Mouse (Mus musculus) heart, embryonic 11.5 days (tissue): ENCODE results near the gene Washc1. TPM values are rescaled to one million over a fixed set of nuclear protein-coding genes. Genes with fewer than 3 reads are reported as not detected.

Experiments
- ATAC-seq: fragments of 200-750 bp; cut with Nextera tagmentation; replicated peaks from 2 replicates; pipeline ENCODE4 v1.8.0; 2017; ENCODE audit warnings: moderate library complexity; ENCODE audit not compliant: insufficient number of reproducible peaks, low FRiP score, low TSS enrichment
- H3K27ac ChIP-seq: fragments of 300-500 bp; sonication (generic); 2 replicates; pipeline ENCODE4 v1.5.1; 2014; ENCODE audit warnings: mild to moderate bottlenecking, low read depth, low read length
- H3K27me3 ChIP-seq: fragments of 300-500 bp; sonication (generic); 2 replicates; pipeline ENCODE4 v1.6.1; 2014; ENCODE audit warnings: mild to moderate bottlenecking, low read length, mixed read lengths; ENCODE audit not compliant: control insufficient read depth, insufficient read depth
- H3K36me3 ChIP-seq: fragments of 300-500 bp; sonication (generic); 2 replicates; pipeline ENCODE4 v1.6.1; 2014; ENCODE audit warnings: mild to moderate bottlenecking, low read length, moderate library complexity, mixed read lengths; ENCODE audit not compliant: control insufficient read depth, insufficient read depth
- H3K4me1 ChIP-seq: fragments of 300-500 bp; sonication (generic); 2 replicates; pipeline ENCODE4 v1.6.1; 2014; ENCODE audit warnings: low read length; ENCODE audit not compliant: control insufficient read depth, insufficient read depth
- H3K4me2 ChIP-seq: fragments of 300-500 bp; sonication (generic); 2 replicates; pipeline ENCODE4 v1.6.1; 2014; ENCODE audit warnings: mild to moderate bottlenecking, moderate library complexity
- H3K4me3 ChIP-seq: fragments of 300-500 bp; sonication (generic); 2 replicates; pipeline ENCODE4 v1.5.1; 2014; ENCODE audit warnings: low read depth, low read length
- H3K9ac ChIP-seq: fragments of 300-500 bp; sonication (generic); 2 replicates; pipeline ENCODE4 v1.6.1; 2014; ENCODE audit warnings: mild to moderate bottlenecking, low read depth, low read length, moderate library complexity
- H3K9me3 ChIP-seq: fragments of 300-500 bp; sonication (generic); replicated peaks from 2 replicates; pipeline ENCODE4 v1.6.1; 2016; ENCODE audit warnings: low read length; ENCODE audit not compliant: control insufficient read depth
- WGBS: fragments of 180-500 bp; shearing (Covaris S2); extraction: QIAGEN DNeasy Blood & Tissue Kit; methylation state at CpG from one replicate; pipeline ENCODE4 v1.1.7; 2014; ENCODE audit not compliant: insufficient replicate concordance; 5-methylcytosine and 5-hydroxymethylcytosine counted together
- polyA plus RNA-seq: library from polyadenylated mRNA; unstranded; fragments of >200 nt; fragmentation: Nextera tagmentation; extraction: Ambion mirVana; gene quantifications from 2 replicates; pipeline ENCODE4 v1.2.1, GENCODE M21; 2014

Gene Washc1
- polyA plus RNA-seq, 1 experiment from 2014 or later, result 27.9 TPM

- no peaks in the 10 kb centered on the region for H3K27me3 ChIP-seq
- H3K36me3 ChIP-seq, result peaks cover 31% of the 10 kb centered on the region
- ATAC-seq, result no peak
- 32% methylated on average over 1 of the region's 1 CpGs for WGBS
- H3K4me2 ChIP-seq, result no peak overlapping the region
- H3K4me1 ChIP-seq, result no peaks in the 10 kb centered on the region
- no peaks in the 10 kb centered on the region for H3K9me3 ChIP-seq
- H3K4me3 ChIP-seq, result no peak overlapping the region
- no peak overlapping the region for H3K27ac ChIP-seq
- H3K9ac ChIP-seq, result no peak overlapping the region
These were observed 26.9 kb upstream of the Washc1 start for GRCm38 (mm10) chr17:66084486-66084885.

- no peak overlapping the region for H3K4me3 ChIP-seq
- H3K9ac ChIP-seq, result no peak overlapping the region
- peaks cover 26% of the 10 kb centered on the region for H3K36me3 ChIP-seq
- H3K4me2 ChIP-seq, result no peak overlapping the region
- no peak for ATAC-seq
- H3K4me1 ChIP-seq, result no peaks in the 10 kb centered on the region
- H3K27me3 ChIP-seq, result no peaks in the 10 kb centered on the region
- H3K27ac ChIP-seq, result no peak overlapping the region
- no peaks in the 10 kb centered on the region for H3K9me3 ChIP-seq
- 97% methylated on average over 1 of the region's 1 CpGs for WGBS
These were observed 26.3 kb upstream of the Washc1 start for GRCm38 (mm10) chr17:66085038-66085437.

- no peaks in the 10 kb centered on the region for H3K9me3 ChIP-seq
- no peak overlapping the region for H3K27ac ChIP-seq
- peaks cover 28% of the 10 kb centered on the region for H3K36me3 ChIP-seq
- no peak overlapping the region for H3K4me3 ChIP-seq
- H3K4me2 ChIP-seq, result no peak overlapping the region
- H3K4me1 ChIP-seq, result no peaks in the 10 kb centered on the region
- no peak for ATAC-seq
- H3K27me3 ChIP-seq, result no peaks in the 10 kb centered on the region
- H3K9ac ChIP-seq, result no peak overlapping the region
These were observed 21.1 kb upstream of the Washc1 start for GRCm38 (mm10) chr17:66090251-66090650.

- Histone ChIP-seq H3K36me3 (peaks cover 21% of the 10 kb centered on the region), H3K27me3 (no peaks in the 10 kb centered on the region), H3K4me1 (no peaks in the 10 kb centered on the region), H3K9ac (no peak overlapping the region), H3K27ac (no peak overlapping the region), H3K4me2 (no peak overlapping the region), H3K9me3 (no peaks in the 10 kb centered on the region), H3K4me3 (no peak overlapping the region)
- ATAC-seq, result no peak
- WGBS, result 94% methylated on average over 2 of the region's 2 CpGs
These were observed 20.0 kb upstream of the Washc1 start for GRCm38 (mm10) chr17:66091392-66091791.

GRCm38 (mm10) chr17:66092065-66092464 is 19.3 kb upstream of the Washc1 start:
- H3K9me3 ChIP-seq, result no peaks in the 10 kb centered on the region
- no peak for ATAC-seq
- WGBS, result 93% methylated on average over 2 of the region's 2 CpGs
- no peak overlapping the region for H3K9ac ChIP-seq
- H3K4me2 ChIP-seq, result no peak overlapping the region
- H3K4me3 ChIP-seq, result no peak overlapping the region
- H3K27ac ChIP-seq, result no peak overlapping the region
- no peaks in the 10 kb centered on the region for H3K27me3 ChIP-seq
- peaks cover 20% of the 10 kb centered on the region for H3K36me3 ChIP-seq
- no peaks in the 10 kb centered on the region for H3K4me1 ChIP-seq

- Histone ChIP-seq H3K4me1 (no peaks in the 10 kb centered on the region), H3K9me3 (no peaks in the 10 kb centered on the region), H3K9ac (no peak overlapping the region), H3K4me3 (no peak overlapping the region), H3K27ac (no peak overlapping the region), H3K27me3 (no peaks in the 10 kb centered on the region), H3K36me3 (peaks cover 18% of the 10 kb centered on the region), H3K4me2 (no peak overlapping the region)
- WGBS, result 84% methylated on average over 3 of the region's 3 CpGs
- ATAC-seq, result no peak
These were observed 18.7 kb upstream of the Washc1 start for GRCm38 (mm10) chr17:66092664-66093063.

- H3K36me3 ChIP-seq, result no peaks in the 10 kb centered on the region
- under 1% methylated on average over 41 of the region's 41 CpGs for whole genome bisulfite sequencing
- peak; percentile 60 for ATAC-seq
- H3K4me1 ChIP-seq, result peaks cover 9% of the 10 kb centered on the region
- H3K27ac ChIP-seq, result peak overlapping the region; percentile 97
- peak overlapping the region; percentile 93 for H3K4me3 ChIP-seq
- H3K4me2 ChIP-seq, result peak overlapping the region; percentile 90
- H3K27me3 ChIP-seq, result no peaks in the 10 kb centered on the region
- H3K9me3 ChIP-seq, result no peaks in the 10 kb centered on the region
- peak overlapping the region; percentile 97 for H3K9ac ChIP-seq
These were observed 10.6 kb upstream of the Washc1 start for GRCm38 (mm10) chr17:66100566-66101379.

- ATAC-seq, result peak; percentile 99
- Histone ChIP-seq H3K9me3 (no peaks in the 10 kb centered on the region), H3K4me1 (peaks cover 9% of the 10 kb centered on the region), H3K27me3 (no peaks in the 10 kb centered on the region), H3K9ac (peak within 1 kb of the TSS; percentile 97), H3K4me2 (peak within 1 kb of the TSS; percentile 90), H3K4me3 (peak within 1 kb of the TSS; percentile 93), H3K27ac (peak within 1 kb of the TSS; percentile 97), H3K36me3 (no peaks in the 10 kb centered on the region)
- WGBS, result 2% methylated on average over 56 of the region's 67 CpGs
These were observed 9.7 kb upstream of the Washc1 start, which contains the start of gene Ndufv2 for GRCm38 (mm10) chr17:66101380-66102330. Ndufv2 (minus strand) TSS chr17:66101559.
